Mouse (Mus musculus) heart, embryonic 10.5 days (tissue): ENCODE results near the gene Parg. TPM values are rescaled to one million over a fixed set of nuclear protein-coding genes. Genes with fewer than 3 reads are reported as not detected.

ENCODE experiments used
- DNase-seq: peaks from one replicate; pipeline ENCODE4 v3.0.0-alpha.2; 2017; ENCODE audit warnings: low spot score
- H3K27ac ChIP-seq: fragments of 300-500 bp; sonication (generic); 2 replicates; pipeline ENCODE4 v1.5.1; 2016; ENCODE audit warnings: mild to moderate bottlenecking
- H3K27me3 ChIP-seq: fragments of 300-500 bp; sonication (generic); 2 replicates; pipeline ENCODE4 v1.6.1; 2016; ENCODE audit warnings: mild to moderate bottlenecking; ENCODE audit not compliant: poor library complexity, insufficient read depth, severe bottlenecking
- H3K36me3 ChIP-seq: fragments of 300-500 bp; sonication (generic); 2 replicates; pipeline ENCODE4 v1.6.1; 2016; ENCODE audit warnings: mild to moderate bottlenecking, moderate library complexity
- H3K4me1 ChIP-seq: fragments of 300-500 bp; sonication (generic); 2 replicates; pipeline ENCODE4 v1.6.1; 2016; ENCODE audit warnings: mild to moderate bottlenecking
- H3K4me3 ChIP-seq: fragments of 300-500 bp; sonication (generic); 2 replicates; pipeline ENCODE4 v1.5.1; 2016; ENCODE audit warnings: mild to moderate bottlenecking, moderate library complexity
- H3K9me3 ChIP-seq: fragments of 300-500 bp; sonication (generic); 2 replicates; pipeline ENCODE4 v1.6.1; 2016; ENCODE audit warnings: mild to moderate bottlenecking, moderate library complexity
- WGBS: fragments of 180-500 bp; shearing (Covaris S2); methylation state at CpG from one replicate; pipeline ENCODE4 v1.1.7; 2016; 5-methylcytosine and 5-hydroxymethylcytosine counted together
- polyA plus RNA-seq: library from polyadenylated mRNA; unstranded; fragments of >200 nt; fragmentation: Nextera tagmentation; extraction: Ambion mirVana; gene quantifications from 2 replicates; pipeline ENCODE4 v1.2.1, GENCODE M21; 2016

The Parg gene
- polyA plus RNA-seq, 1 experiment from 2014 or later = 35.3 TPM

- Histone ChIP-seq H3K27ac (no peak overlapping the region), H3K4me3 (no peak overlapping the region), H3K36me3 (peaks cover 11% of the 10 kb centered on the region), H3K27me3 (no peaks in the 10 kb centered on the region), H3K9me3 (no peaks in the 10 kb centered on the region), H3K4me1 (no peaks in the 10 kb centered on the region)
- no peak for DNase-seq
- WGBS = 90% methylated on average over 7 of the region's 7 CpGs
Observed at GRCm38 (mm10) chr14:32302423-32302822, 100.7 kb downstream of the Parg start.

- H3K9me3 ChIP-seq = no peaks in the 10 kb centered on the region
- no peaks in the 10 kb centered on the region for H3K4me1 ChIP-seq
- no peaks in the 10 kb centered on the region for H3K27me3 ChIP-seq
- no peaks in the 10 kb centered on the region for H3K36me3 ChIP-seq
- H3K4me3 ChIP-seq = no peak overlapping the region
- 86% methylated on average over 8 of the region's 8 CpGs for WGBS
- H3K27ac ChIP-seq = no peak overlapping the region
- no peak for DNase-seq
Observed at GRCm38 (mm10) chr14:32304921-32305320, 103.2 kb downstream of the Parg start.

DNA sequence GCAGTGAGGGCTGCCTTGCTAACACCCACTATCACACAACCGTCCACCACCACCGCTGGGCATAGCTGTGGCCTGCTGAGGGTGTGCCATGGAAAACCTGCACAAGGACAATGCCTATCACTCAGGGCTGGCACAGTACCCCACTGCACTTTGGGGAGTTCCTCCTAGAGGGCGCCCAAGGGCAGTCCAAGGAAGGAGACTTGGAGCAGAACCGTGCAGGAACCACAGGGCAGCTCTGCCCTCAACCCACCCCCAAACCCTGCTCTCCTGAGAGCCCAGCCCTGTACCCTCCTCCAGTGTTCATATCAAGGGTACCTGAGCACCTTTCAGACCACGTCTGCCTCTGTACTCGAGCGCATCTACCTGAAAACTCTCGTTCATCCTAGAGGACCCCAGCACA, 108.1 kb downstream of the Parg start:
- Histone ChIP-seq H3K27me3 (no peaks in the 10 kb centered on the region), H3K27ac (no peak overlapping the region), H3K4me3 (no peak overlapping the region), H3K9me3 (no peaks in the 10 kb centered on the region), H3K36me3 (no peaks in the 10 kb centered on the region), H3K4me1 (no peaks in the 10 kb centered on the region)
- DNase-seq = peak; percentile 62
- 40% methylated on average over 8 of the region's 8 CpGs for WGBS

GRCm38 (mm10) chr14:32311381-32312035, 109.8 kb downstream of the Parg start:
- whole genome bisulfite sequencing = 90% methylated on average over 2 of the region's 2 CpGs
- Histone ChIP-seq H3K4me3 (no peak overlapping the region), H3K27ac (no peak overlapping the region), H3K4me1 (no peaks in the 10 kb centered on the region), H3K27me3 (no peaks in the 10 kb centered on the region), H3K9me3 (no peaks in the 10 kb centered on the region), H3K36me3 (no peaks in the 10 kb centered on the region)
- DNase-seq = peak; percentile 66

DNA sequence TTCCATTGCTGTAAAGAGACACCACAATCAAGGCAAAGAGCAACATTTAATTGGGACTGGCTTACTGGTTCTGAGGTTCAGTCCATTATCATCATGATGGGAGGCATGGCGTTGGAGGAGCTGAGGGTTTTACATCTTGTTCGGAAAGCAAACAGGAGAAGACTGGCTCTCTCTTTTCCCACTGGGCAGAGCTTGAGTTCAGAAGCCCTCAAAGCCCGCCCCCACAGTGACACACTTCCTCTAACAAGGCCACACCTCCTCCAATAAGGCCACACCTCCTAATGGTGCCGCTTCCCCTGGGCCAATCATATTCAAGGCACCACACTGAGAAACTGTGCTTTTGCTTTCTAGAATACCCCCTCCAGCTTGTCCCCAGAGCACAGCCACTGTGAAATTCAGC, 116.1 kb downstream of the Parg start:
- Histone ChIP-seq H3K27ac (no peak overlapping the region), H3K36me3 (no peaks in the 10 kb centered on the region), H3K9me3 (no peaks in the 10 kb centered on the region), H3K4me1 (peaks cover 9% of the 10 kb centered on the region), H3K27me3 (peaks cover 1% of the 10 kb centered on the region; the same call in 1 of the 2 replicates), H3K4me3 (no peak overlapping the region)
- no peak for DNase-seq
- WGBS = 7% methylated on average over 4 of the region's 4 CpGs

GRCm38 (mm10) chr14:32321732-32322685, 120.3 kb downstream of the Parg start, which contains the start of gene Ogdhl:
Ogdhl (plus strand) TSS chr14:32322019.
- H3K27ac ChIP-seq = peak within 1 kb of the TSS; percentile 89

GRCm38 (mm10) chr14:32323221-32323620, 121.5 kb downstream of the Parg start:
- Histone ChIP-seq H3K27me3 (peaks cover 7% of the 10 kb centered on the region; the same call in 1 of the 2 replicates), H3K4me3 (no peak overlapping the region), H3K4me1 (peaks cover 9% of the 10 kb centered on the region), H3K27ac (no peak overlapping the region), H3K36me3 (no peaks in the 10 kb centered on the region), H3K9me3 (no peaks in the 10 kb centered on the region)
- WGBS = 86% methylated on average over 5 of the region's 5 CpGs
- no peak for DNase-seq

More at GRCm38 (mm10) chr14:32321732-32322685, 120.3 kb downstream of the Parg start, which contains the start of gene Ogdhl:
- no peaks in the 10 kb centered on the region for H3K36me3 ChIP-seq
- H3K9me3 ChIP-seq = no peaks in the 10 kb centered on the region
- peak; percentile 94 for DNase-seq
- 3% methylated on average over 50 of the region's 50 CpGs for WGBS
- H3K27me3 ChIP-seq = peaks cover 7% of the 10 kb centered on the region; the same call in 1 of the 2 replicates
- H3K4me1 ChIP-seq = peaks cover 9% of the 10 kb centered on the region
- H3K4me3 ChIP-seq = peak within 1 kb of the TSS; percentile 81

GRCm38 (mm10) chr14:32327366-32327765, 125.6 kb downstream of the Parg start:
- Histone ChIP-seq H3K36me3 (peaks cover 4% of the 10 kb centered on the region; the same call in 1 of the 2 replicates), H3K27ac (no peak overlapping the region), H3K27me3 (peaks cover 7% of the 10 kb centered on the region; the same call in 1 of the 2 replicates), H3K9me3 (no peaks in the 10 kb centered on the region), H3K4me1 (peaks cover 4% of the 10 kb centered on the region), H3K4me3 (no peak overlapping the region)
- 88% methylated on average over 9 of the region's 9 CpGs for WGBS
- no peak for DNase-seq

GRCm38 (mm10) chr14:32332515-32333445, 131.0 kb downstream of the Parg start:
- H3K9me3 ChIP-seq = no peaks in the 10 kb centered on the region
- no peaks in the 10 kb centered on the region for H3K4me1 ChIP-seq
- no peak for DNase-seq
- H3K4me3 ChIP-seq = no peak overlapping the region
- no peak overlapping the region for H3K27ac ChIP-seq
- peaks cover 39% of the 10 kb centered on the region for H3K36me3 ChIP-seq
- WGBS = 84% methylated on average over 20 of the region's 20 CpGs
- H3K27me3 ChIP-seq = no peaks in the 10 kb centered on the region

GRCm38 (mm10) chr14:32336021-32336420, 134.3 kb downstream of the Parg start:
- 82% methylated on average over 6 of the region's 6 CpGs for WGBS
- no peaks in the 10 kb centered on the region for H3K4me1 ChIP-seq
- H3K4me3 ChIP-seq = no peak overlapping the region
- H3K27me3 ChIP-seq = no peaks in the 10 kb centered on the region
- no peaks in the 10 kb centered on the region for H3K9me3 ChIP-seq
- no peak overlapping the region for H3K27ac ChIP-seq
- DNase-seq = no peak
- peaks cover 67% of the 10 kb centered on the region for H3K36me3 ChIP-seq

DNA sequence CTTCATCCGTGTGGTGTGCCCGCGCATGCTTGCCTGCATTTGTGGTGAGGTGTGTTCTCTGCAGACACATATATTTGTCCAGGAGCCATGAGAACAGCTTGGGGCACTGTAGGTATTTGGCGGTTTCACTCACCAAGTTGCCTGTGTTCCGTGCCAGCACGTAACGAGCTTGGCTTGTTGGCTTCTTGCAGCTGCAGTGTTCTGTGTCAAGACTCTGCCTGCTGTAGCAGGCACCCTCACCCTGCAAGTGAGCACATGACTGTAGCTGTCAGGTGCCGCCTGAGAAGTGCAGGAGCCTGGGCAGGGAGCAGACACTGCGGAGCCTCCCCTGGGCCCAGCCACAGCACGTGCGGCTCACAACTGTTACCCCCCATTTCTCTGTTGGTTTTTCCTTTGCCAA, 134.8 kb downstream of the Parg start:
- Histone ChIP-seq H3K36me3 (peaks cover 73% of the 10 kb centered on the region), H3K4me3 (no peak overlapping the region), H3K27ac (no peak overlapping the region), H3K9me3 (no peaks in the 10 kb centered on the region), H3K27me3 (no peaks in the 10 kb centered on the region), H3K4me1 (no peaks in the 10 kb centered on the region)
- DNase-seq = no peak
- WGBS = 77% methylated on average over 11 of the region's 11 CpGs

- Histone ChIP-seq H3K4me3 (no peak overlapping the region), H3K9me3 (no peaks in the 10 kb centered on the region), H3K4me1 (no peaks in the 10 kb centered on the region), H3K27me3 (no peaks in the 10 kb centered on the region), H3K36me3 (peaks cover 76% of the 10 kb centered on the region), H3K27ac (no peak overlapping the region)
- 87% methylated on average over 7 of the region's 7 CpGs for WGBS
- DNase-seq = no peak
Observed at GRCm38 (mm10) chr14:32341823-32342222, 140.1 kb downstream of the Parg start.
